Mouse (Mus musculus) hindbrain, embryonic 11.5 days (tissue): ENCODE measurements around the gene Sf3b4. TPM values are rescaled to one million over a fixed set of nuclear protein-coding genes. Genes with fewer than 3 reads are reported as not detected.
A peak's percentile ranks its signal among the peaks of the same experiment; 100 is the strongest.
"Not testable (repeated sequence)": the region's sequence is repeated elsewhere in the genome, so short reads cannot be mapped to it uniquely, and the experiment has no call there.

Source experiments
- ATAC-seq: fragments of 200-750 bp; cut with Nextera tagmentation; 2 replicates; pipeline ENCODE4 v1.8.0; 2017; ENCODE audit warnings: mild to moderate bottlenecking, moderate TSS enrichment, moderate library complexity; ENCODE audit not compliant: low FRiP score
- DNase-seq: peaks from one replicate; pipeline ENCODE4 v3.0.0-alpha.2; 2015; ENCODE audit warnings: low spot score
- H3K27ac ChIP-seq: fragments of 300-500 bp; sonication (generic); 2 replicates; pipeline ENCODE4 v1.5.1; 2014; ENCODE audit warnings: mild to moderate bottlenecking, low read depth, low read length
- H3K27me3 ChIP-seq: fragments of 300-500 bp; sonication (generic); 2 replicates; pipeline ENCODE4 v1.6.1; 2014; ENCODE audit warnings: mild to moderate bottlenecking, low read length, moderate library complexity, mixed read lengths; ENCODE audit not compliant: control insufficient read depth, insufficient read depth
- H3K36me3 ChIP-seq: fragments of 300-500 bp; sonication (generic); 2 replicates; pipeline ENCODE4 v1.6.1; 2014; ENCODE audit warnings: mild to moderate bottlenecking, low read length, moderate library complexity, mixed read lengths; ENCODE audit not compliant: control insufficient read depth, insufficient read depth
- H3K4me1 ChIP-seq: fragments of 300-500 bp; sonication (generic); replicated peaks from 2 replicates; pipeline ENCODE4 v1.6.1; 2014; ENCODE audit warnings: low read length, mixed read lengths; ENCODE audit not compliant: control insufficient read depth, insufficient read depth
- H3K4me2 ChIP-seq: fragments of 300-500 bp; sonication (generic); replicated peaks from 2 replicates; pipeline ENCODE4 v1.6.1; 2014; ENCODE audit warnings: mild to moderate bottlenecking, low read depth, low read length
- H3K4me3 ChIP-seq: fragments of 300-500 bp; sonication (generic); 2 replicates; pipeline ENCODE4 v1.5.1; 2014; ENCODE audit warnings: low read depth, low read length
- H3K9ac ChIP-seq: fragments of 300-500 bp; sonication (generic); 2 replicates; pipeline ENCODE4 v1.6.1; 2014; ENCODE audit warnings: low read depth, low read length
- H3K9me3 ChIP-seq: fragments of 300-500 bp; sonication (generic); 2 replicates; pipeline ENCODE4 v1.6.1; 2016; ENCODE audit warnings: low read length; ENCODE audit not compliant: control insufficient read depth
- WGBS: fragments of 180-500 bp; shearing (Covaris S2); extraction: QIAGEN DNeasy Blood & Tissue Kit; methylation state at CpG from one replicate; pipeline ENCODE4 v1.1.7; 2014; 5-methylcytosine and 5-hydroxymethylcytosine counted together
- polyA plus RNA-seq: library from polyadenylated mRNA; unstranded; fragments of >200 nt; fragmentation: Nextera tagmentation; extraction: Ambion mirVana; gene quantifications from 2 replicates; pipeline ENCODE4 v1.2.1, GENCODE M21; 2014

Sf3b4 gene
- polyA plus RNA-seq, 1 experiment from 2014 or later: 187 TPM

DNA sequence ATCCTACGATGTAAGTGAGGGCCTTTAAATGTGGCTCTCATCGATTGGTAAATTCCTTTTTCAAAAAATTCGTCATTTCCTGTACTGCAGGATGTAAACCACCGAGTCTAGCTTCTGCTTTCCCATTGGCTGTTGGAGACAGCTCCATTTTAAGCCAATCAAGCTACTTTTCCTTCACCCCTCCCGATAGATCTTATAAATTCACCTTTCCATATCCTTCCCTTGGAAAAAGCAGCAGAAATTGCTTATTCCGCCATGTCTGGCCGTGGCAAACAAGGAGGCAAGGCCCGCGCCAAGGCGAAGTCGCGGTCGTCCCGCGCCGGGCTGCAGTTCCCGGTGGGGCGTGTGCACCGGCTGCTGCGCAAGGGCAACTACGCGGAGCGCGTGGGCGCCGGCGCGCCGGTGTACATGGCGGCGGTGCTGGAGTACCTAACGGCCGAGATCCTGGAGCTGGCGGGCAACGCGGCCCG lies 47.6 kb downstream of the Sf3b4 start, which contains the start of the genes Bola1 and Hist2h2ab:
TSS of gene Bola1 (minus strand) at position 49 of the 470 bp plus-strand sequence.
TSS of gene Hist2h2ab (plus strand) at position 205 of the 470 bp plus-strand sequence.
- H3K27me3 ChIP-seq: no peaks in the 10 kb centered on the region
- peak; percentile 76 for DNase-seq
- H3K4me3 ChIP-seq: peak within 1 kb of the TSS; percentile 62
- peaks cover 6% of the 10 kb centered on the region for H3K4me1 ChIP-seq
- H3K9ac ChIP-seq: peak within 1 kb of the TSS; percentile 84
- H3K4me2 ChIP-seq: peak within 1 kb of the TSS; percentile 87
- no peaks in the 10 kb centered on the region for H3K36me3 ChIP-seq
- under 1% methylated on average over 37 of the region's 37 CpGs for WGBS
- H3K27ac ChIP-seq: peak within 1 kb of the TSS; percentile 96
- H3K9me3 ChIP-seq: no peaks in the 10 kb centered on the region
- ATAC-seq: peak; percentile 88

DNA sequence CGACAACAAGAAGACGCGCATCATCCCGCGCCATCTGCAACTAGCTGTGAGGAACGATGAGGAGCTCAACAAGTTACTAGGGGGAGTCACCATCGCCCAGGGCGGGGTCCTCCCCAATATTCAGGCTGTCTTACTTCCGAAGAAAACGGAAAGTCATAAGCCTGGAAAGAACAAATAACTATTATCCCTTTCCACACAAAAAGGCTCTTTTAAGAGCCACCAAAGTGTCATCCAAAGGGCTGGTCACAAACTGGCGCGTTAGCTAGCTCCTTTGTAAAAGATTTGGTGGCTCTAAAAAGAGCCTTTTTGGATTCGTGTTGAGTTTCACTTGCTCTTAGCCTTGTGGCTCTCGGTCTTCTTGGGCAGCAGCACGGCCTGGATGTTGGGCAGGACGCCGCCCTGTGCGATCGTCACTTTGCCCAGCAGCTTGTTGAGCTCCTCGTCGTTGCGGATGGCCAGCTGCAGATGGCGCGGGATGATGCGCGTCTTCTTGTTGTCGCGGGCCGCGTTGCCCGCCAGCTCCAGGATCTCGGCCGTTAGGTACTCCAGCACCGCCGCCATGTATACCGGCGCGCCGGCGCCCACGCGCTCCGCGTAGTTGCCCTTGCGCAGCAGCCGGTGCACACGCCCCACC lies 48.1 kb downstream of the Sf3b4 start:
- peak; percentile 27; the same call in 1 of the 2 replicates for ATAC-seq
- not testable (repeated sequence) for H3K4me1 ChIP-seq
- DNase-seq: peak; percentile 62

DNA sequence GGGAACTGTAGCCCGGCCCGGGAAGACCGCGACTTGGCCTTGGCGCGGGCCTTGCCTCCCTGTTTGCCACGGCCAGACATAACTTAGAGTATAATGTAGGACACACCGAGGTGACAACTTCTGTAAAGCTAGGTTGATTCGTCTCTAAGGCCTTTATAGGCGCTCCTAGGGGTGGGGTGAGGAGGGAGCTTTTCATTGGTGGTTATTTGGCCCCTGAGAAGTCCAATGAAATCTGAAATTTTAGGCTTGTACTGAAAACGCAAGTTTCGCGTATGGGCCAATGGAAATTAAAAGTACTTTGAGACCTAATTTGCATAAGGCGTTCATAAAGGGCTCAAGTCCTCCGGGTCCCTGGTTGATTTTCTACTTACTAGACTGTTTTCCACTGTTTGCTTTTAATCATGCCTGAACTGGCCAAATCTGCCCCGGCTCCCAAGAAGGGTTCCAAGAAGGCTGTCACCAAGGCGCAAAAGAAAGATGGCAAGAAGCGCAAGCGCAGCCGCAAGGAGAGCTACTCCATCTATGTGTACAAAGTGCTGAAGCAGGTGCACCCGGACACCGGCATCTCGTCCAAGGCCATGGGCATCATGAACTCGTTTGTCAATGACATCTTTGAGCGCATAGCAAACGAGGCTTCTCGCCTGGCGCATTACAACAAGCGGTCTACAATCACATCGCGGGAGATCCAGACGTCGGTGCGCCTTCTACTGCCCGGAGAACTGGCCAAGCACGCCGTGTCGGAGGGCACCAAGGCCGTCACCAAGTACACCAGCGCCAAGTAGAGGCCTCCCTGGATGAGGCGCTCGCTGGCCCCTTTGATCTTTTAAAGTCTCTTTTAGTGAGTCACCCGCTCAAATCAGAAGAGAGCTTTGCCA lies 48.9 kb downstream of the Sf3b4 start, which contains the start of the genes Hist2h2ac and Hist2h2be:
TSS of gene Hist2h2ac (minus strand) at position 116 of the 875 bp plus-strand sequence.
TSS of gene Hist2h2be (plus strand) at position 355 of the 875 bp plus-strand sequence.
- DNase-seq: peak; percentile 83
- Histone ChIP-seq H3K27ac (peak within 1 kb of the TSS; percentile 96), H3K4me1 (peaks cover 6% of the 10 kb centered on the region), H3K9me3 (no peaks in the 10 kb centered on the region), H3K4me3 (peak within 1 kb of the TSS; percentile 62), H3K36me3 (no peaks in the 10 kb centered on the region), H3K4me2 (peak within 1 kb of the TSS; percentile 87), H3K9ac (peak within 1 kb of the TSS; percentile 84), H3K27me3 (no peaks in the 10 kb centered on the region)
- peak; percentile 82 for ATAC-seq
- WGBS: under 1% methylated on average over 43 of the region's 43 CpGs

More for the DNA sequence above, 48.1 kb downstream of the Sf3b4 start:
- H3K9ac ChIP-seq: peak overlapping the region; percentile 84
- WGBS: under 1% methylated on average over 27 of the region's 47 CpGs
- peak overlapping the region; percentile 96 for H3K27ac ChIP-seq
- H3K27me3 ChIP-seq, H3K9me3 ChIP-seq, H3K36me3 ChIP-seq: not testable (repeated sequence)
- H3K4me3 ChIP-seq: peak overlapping the region; percentile 62
- peak overlapping the region; percentile 87 for H3K4me2 ChIP-seq

DNA sequence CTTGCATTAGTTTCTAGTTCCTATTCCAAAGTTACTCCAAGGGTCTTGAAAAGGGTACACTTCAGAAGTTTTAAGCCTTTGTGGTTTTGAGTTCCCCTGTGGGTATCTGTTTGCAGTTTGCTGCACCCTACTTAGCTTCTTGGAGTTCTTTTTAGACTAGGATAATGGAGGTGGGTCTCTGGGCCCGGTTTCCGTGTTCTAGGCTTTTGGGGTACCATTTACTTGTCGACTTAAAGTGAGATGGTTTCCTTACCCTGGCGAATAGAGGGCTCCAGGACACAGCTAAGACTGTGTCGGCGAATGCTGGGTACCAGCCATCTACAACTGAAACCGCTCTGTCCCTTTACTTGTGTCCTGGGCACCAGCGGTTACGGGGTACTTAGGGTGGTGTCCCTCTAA lies 49.5 kb downstream of the Sf3b4 start:
- DNase-seq (peak; percentile 37), ATAC-seq (no peak)
- Histone ChIP-seq H3K27ac (peak overlapping the region; percentile 96), H3K9me3 (no peaks in the 10 kb centered on the region), H3K4me3 (peak overlapping the region; percentile 62), H3K9ac (peak overlapping the region; percentile 84), H3K27me3 (no peaks in the 10 kb centered on the region), H3K4me2 (peak overlapping the region; percentile 87), H3K36me3 (no peaks in the 10 kb centered on the region), H3K4me1 (peaks cover 6% of the 10 kb centered on the region)
- 20% methylated on average over 9 of the region's 9 CpGs for WGBS

DNA sequence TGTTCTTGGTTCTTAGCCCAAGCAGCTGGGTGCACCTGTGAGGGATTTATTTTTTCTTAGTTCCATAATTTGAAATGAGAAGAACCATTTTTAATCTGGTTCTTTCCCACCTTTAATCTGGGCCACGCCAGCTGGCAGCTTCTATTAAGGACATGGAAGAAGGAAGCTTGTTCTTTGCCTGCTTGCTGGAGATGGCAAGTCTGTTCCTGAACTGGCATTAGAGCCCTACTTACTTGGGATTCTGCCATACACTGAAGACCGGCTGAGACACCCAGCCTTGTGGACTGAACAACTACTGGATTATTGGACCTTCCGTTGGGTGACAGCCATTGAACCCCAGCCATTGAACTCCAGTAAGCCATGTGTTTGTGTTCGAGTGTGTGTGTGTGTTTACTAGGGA lies 50.6 kb downstream of the Sf3b4 start:
- H3K9ac ChIP-seq: no peak overlapping the region

DNA sequence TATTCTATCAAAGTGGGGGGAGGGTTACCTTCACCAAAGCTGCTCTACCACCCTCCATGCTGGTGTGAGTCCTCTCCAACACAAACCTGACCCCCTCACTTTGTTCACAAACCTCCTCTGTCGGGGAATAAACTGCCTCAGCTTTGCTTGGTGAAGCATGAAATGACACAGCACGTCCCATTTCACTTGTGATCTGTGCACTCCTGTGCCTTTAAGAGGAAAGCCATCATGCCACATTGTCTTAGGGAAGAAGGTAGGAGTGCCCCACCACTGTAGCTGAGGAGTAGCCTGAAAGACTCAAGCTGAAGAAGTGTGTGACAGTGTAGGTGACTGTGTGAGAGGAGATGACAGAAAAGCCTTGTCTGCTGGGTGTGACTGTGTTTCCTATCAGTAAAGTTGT lies 53.3 kb downstream of the Sf3b4 start:
- Histone ChIP-seq H3K4me1 (peaks cover 6% of the 10 kb centered on the region), H3K9ac (no peak overlapping the region), H3K36me3 (no peaks in the 10 kb centered on the region), H3K27ac (no peak overlapping the region), H3K4me2 (no peak overlapping the region), H3K9me3 (no peaks in the 10 kb centered on the region), H3K4me3 (no peak overlapping the region), H3K27me3 (no peaks in the 10 kb centered on the region)
- ATAC-seq: no peak
- 20% methylated on average over 2 of the region's 2 CpGs for WGBS
- DNase-seq: no peak

More for the DNA sequence above, 50.6 kb downstream of the Sf3b4 start:
- no peaks in the 10 kb centered on the region for H3K9me3 ChIP-seq
- no peak overlapping the region for H3K4me2 ChIP-seq
- no peak overlapping the region for H3K27ac ChIP-seq
- no peak overlapping the region for H3K4me3 ChIP-seq
- DNase-seq: no peak
- no peaks in the 10 kb centered on the region for H3K36me3 ChIP-seq
- 90% methylated on average over 4 of the region's 4 CpGs for WGBS
- no peaks in the 10 kb centered on the region for H3K27me3 ChIP-seq
- H3K4me1 ChIP-seq: peaks cover 6% of the 10 kb centered on the region
- no peak for ATAC-seq

Other genes starting within 250 kb of the Sf3b4 start
- gene Anp32e, start 243.1 kb upstream of the Sf3b4 start, polyA plus RNA-seq: 114 and 133 TPM in 2 replicates
- 70.0 and 73.7 TPM in 2 replicates for gene Plekho1, start 176.3 kb upstream of the Sf3b4 start, polyA plus RNA-seq
- gene Vps45, start 113.9 kb upstream of the Sf3b4 start, polyA plus RNA-seq: 27.4 and 27.9 TPM in 2 replicates
- 10.0 and 10.8 TPM in 2 replicates for gene Otud7b, start 67.8 kb upstream of the Sf3b4 start, polyA plus RNA-seq
- gene Mtmr11, start 10.3 kb upstream of the Sf3b4 start, polyA plus RNA-seq: 14.1 and 16.0 TPM in 2 replicates
- 10.8 and 13.0 TPM in 2 replicates for gene Sv2a, start 8.8 kb downstream of the Sf3b4 start, polyA plus RNA-seq
- 73.3 and 77.6 TPM in 2 replicates for gene Bola1, start 47.4 kb downstream of the Sf3b4 start, polyA plus RNA-seq
- 1.4 and 3.0 TPM in 2 replicates for gene Hist2h2ab, start 47.5 kb downstream of the Sf3b4 start, polyA plus RNA-seq
- gene Hist2h2ac, start 48.5 kb downstream of the Sf3b4 start, polyA plus RNA-seq: 9.6 and 12.7 TPM in 2 replicates
- 7.4 and 7.7 TPM in 2 replicates for gene Hist2h2be, start 48.8 kb downstream of the Sf3b4 start, polyA plus RNA-seq
- 8.4 and 10.0 TPM in 2 replicates for gene Hist2h3c2, start 66.8 kb downstream of the Sf3b4 start, polyA plus RNA-seq
- 61.8 and 63.0 TPM in 2 replicates for gene Hist2h2aa2, start 67.9 kb downstream of the Sf3b4 start, polyA plus RNA-seq
- gene Hist2h2aa1, start 73.2 kb downstream of the Sf3b4 start, polyA plus RNA-seq: 11.8 and 14.6 TPM in 2 replicates
- gene Hist2h3c1, start 74.4 kb downstream of the Sf3b4 start, polyA plus RNA-seq: 0.64 and 0.90 TPM in 2 replicates
- 4.2 and 5.8 TPM in 2 replicates for gene Hist2h4, start 91.0 kb downstream of the Sf3b4 start, polyA plus RNA-seq
- 61.9 and 71.6 TPM in 2 replicates for gene Hist2h3b, start 96.3 kb downstream of the Sf3b4 start, polyA plus RNA-seq
- gene Hist2h2bb, start 97.4 kb downstream of the Sf3b4 start, polyA plus RNA-seq: 15.2 and 16.9 TPM in 2 replicates
- 1.3 and 1.9 TPM in 2 replicates for gene Fcgr1, start 121.6 kb downstream of the Sf3b4 start, polyA plus RNA-seq